Mouse (Mus musculus) heart, embryonic 11.5 days (tissue): ENCODE data around the gene BC035044. TPM values are rescaled to one million over a fixed set of nuclear protein-coding genes. Genes with fewer than 3 reads are reported as not detected.

Experiments
- ATAC-seq: fragments of 200-750 bp; cut with Nextera tagmentation; replicated peaks from 2 replicates; pipeline ENCODE4 v1.8.0; 2017; ENCODE audit warnings: moderate library complexity; ENCODE audit not compliant: insufficient number of reproducible peaks, low FRiP score, low TSS enrichment
- H3K27ac ChIP-seq: fragments of 300-500 bp; sonication (generic); 2 replicates; pipeline ENCODE4 v1.5.1; 2014; ENCODE audit warnings: mild to moderate bottlenecking, low read depth, low read length
- H3K27me3 ChIP-seq: fragments of 300-500 bp; sonication (generic); 2 replicates; pipeline ENCODE4 v1.6.1; 2014; ENCODE audit warnings: mild to moderate bottlenecking, low read length, mixed read lengths; ENCODE audit not compliant: control insufficient read depth, insufficient read depth
- H3K36me3 ChIP-seq: fragments of 300-500 bp; sonication (generic); 2 replicates; pipeline ENCODE4 v1.6.1; 2014; ENCODE audit warnings: mild to moderate bottlenecking, low read length, moderate library complexity, mixed read lengths; ENCODE audit not compliant: control insufficient read depth, insufficient read depth
- H3K4me1 ChIP-seq: fragments of 300-500 bp; sonication (generic); 2 replicates; pipeline ENCODE4 v1.6.1; 2014; ENCODE audit warnings: low read length; ENCODE audit not compliant: control insufficient read depth, insufficient read depth
- H3K4me2 ChIP-seq: fragments of 300-500 bp; sonication (generic); 2 replicates; pipeline ENCODE4 v1.6.1; 2014; ENCODE audit warnings: mild to moderate bottlenecking, moderate library complexity
- H3K4me3 ChIP-seq: fragments of 300-500 bp; sonication (generic); 2 replicates; pipeline ENCODE4 v1.5.1; 2014; ENCODE audit warnings: low read depth, low read length
- H3K9ac ChIP-seq: fragments of 300-500 bp; sonication (generic); 2 replicates; pipeline ENCODE4 v1.6.1; 2014; ENCODE audit warnings: mild to moderate bottlenecking, low read depth, low read length, moderate library complexity
- H3K9me3 ChIP-seq: fragments of 300-500 bp; sonication (generic); replicated peaks from 2 replicates; pipeline ENCODE4 v1.6.1; 2016; ENCODE audit warnings: low read length; ENCODE audit not compliant: control insufficient read depth
- WGBS: fragments of 180-500 bp; shearing (Covaris S2); extraction: QIAGEN DNeasy Blood & Tissue Kit; methylation state at CpG from one replicate; pipeline ENCODE4 v1.1.7; 2014; ENCODE audit not compliant: insufficient replicate concordance; 5-methylcytosine and 5-hydroxymethylcytosine counted together
- polyA plus RNA-seq: library from polyadenylated mRNA; unstranded; fragments of >200 nt; fragmentation: Nextera tagmentation; extraction: Ambion mirVana; gene quantifications from 2 replicates; pipeline ENCODE4 v1.2.1, GENCODE M21; 2014

Gene BC035044
- polyA plus RNA-seq, 1 experiment from 2014 or later = 0.69 TPM

- Histone ChIP-seq H3K4me3 (peak overlapping the region; percentile 85; the same call in 1 of the 2 replicates), H3K36me3 (no peaks in the 10 kb centered on the region), H3K9ac (no peak overlapping the region), H3K4me1 (peaks cover 3% of the 10 kb centered on the region; the same call in 1 of the 2 replicates), H3K9me3 (no peaks in the 10 kb centered on the region), H3K27me3 (no peaks in the 10 kb centered on the region), H3K27ac (no peak overlapping the region), H3K4me2 (peak overlapping the region; percentile 82)
- 63% methylated on average over 7 of the region's 7 CpGs for WGBS
- no peak for ATAC-seq
Observed at GRCm38 (mm10) chr6:128839921-128840320, 51.0 kb downstream of the BC035044 start.

GRCm38 (mm10) chr6:128839266-128839771, 51.6 kb downstream of the BC035044 start:
- peak overlapping the region; percentile 67; the same call in 1 of the 2 replicates for H3K9ac ChIP-seq
- peaks cover 3% of the 10 kb centered on the region; the same call in 1 of the 2 replicates for H3K4me1 ChIP-seq
- WGBS = under 1% methylated on average over 17 of the region's 17 CpGs
- no peaks in the 10 kb centered on the region for H3K27me3 ChIP-seq
- peak overlapping the region; percentile 85 for H3K4me3 ChIP-seq
- no peaks in the 10 kb centered on the region for H3K9me3 ChIP-seq
- peak overlapping the region; percentile 77 for H3K27ac ChIP-seq
- no peaks in the 10 kb centered on the region for H3K36me3 ChIP-seq
- peak; percentile 23; the same call in 1 of the 2 replicates for ATAC-seq
- peak overlapping the region; percentile 82 for H3K4me2 ChIP-seq

DNA sequence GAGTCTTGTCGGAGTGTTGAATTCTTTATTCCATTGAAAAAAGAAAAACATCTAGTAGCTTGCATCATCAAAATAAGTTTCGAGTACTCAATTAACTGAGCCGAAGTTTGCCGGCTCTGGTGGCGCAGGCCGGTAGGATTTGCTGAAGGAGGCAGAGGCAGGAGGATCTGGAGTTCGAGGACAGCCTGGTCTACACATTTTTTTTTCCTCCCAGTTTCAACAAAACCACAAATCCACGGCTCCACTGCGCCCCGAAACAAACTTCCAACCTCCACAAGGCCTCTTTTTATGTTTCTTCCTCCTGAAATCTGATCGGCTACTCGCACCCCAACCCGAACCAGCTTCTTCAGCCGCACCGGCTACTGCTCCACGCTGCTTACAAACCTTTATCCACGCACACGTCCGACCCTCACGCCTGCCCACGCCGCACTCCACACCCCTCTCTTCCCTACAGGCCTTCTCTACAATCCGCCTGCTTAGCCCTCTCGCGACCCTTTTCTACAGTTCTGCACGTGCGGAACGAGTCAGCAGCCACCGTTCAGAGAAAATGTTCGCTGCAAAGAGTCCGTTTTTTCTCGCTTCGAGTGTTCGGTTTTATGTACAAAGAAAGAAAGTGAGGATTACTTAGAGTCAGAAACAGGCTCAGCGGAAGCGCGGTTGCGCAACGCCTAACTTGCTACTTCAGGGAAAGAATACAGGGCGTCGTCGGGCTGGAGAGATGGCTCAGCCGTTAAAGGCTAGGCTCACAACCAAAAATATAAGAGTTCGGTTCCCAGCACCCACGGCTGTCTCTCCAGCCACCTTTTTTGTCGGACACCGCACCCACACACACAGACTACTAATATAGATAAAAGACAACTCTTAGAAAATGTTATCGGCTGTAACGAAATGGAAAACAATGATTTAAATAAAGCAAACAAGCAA, 52.3 kb downstream of the BC035044 start:
- Histone ChIP-seq H3K27ac (peak overlapping the region; percentile 89), H3K36me3 (no peaks in the 10 kb centered on the region), H3K9ac (peak overlapping the region; percentile 93), H3K4me2 (peak overlapping the region; percentile 82), H3K4me1 (peaks cover 3% of the 10 kb centered on the region; the same call in 1 of the 2 replicates), H3K4me3 (peak overlapping the region; percentile 85), H3K9me3 (no peaks in the 10 kb centered on the region), H3K27me3 (no peaks in the 10 kb centered on the region)
- under 1% methylated on average over 49 of the region's 49 CpGs for WGBS
- peak; percentile 74 for ATAC-seq

GRCm38 (mm10) chr6:128837454-128838341, 53.2 kb downstream of the BC035044 start:
- Histone ChIP-seq H3K9ac (peak overlapping the region; percentile 93), H3K27ac (no peak overlapping the region), H3K4me1 (peaks cover 3% of the 10 kb centered on the region; the same call in 1 of the 2 replicates), H3K9me3 (no peaks in the 10 kb centered on the region), H3K4me2 (peak overlapping the region; percentile 82), H3K27me3 (no peaks in the 10 kb centered on the region), H3K4me3 (peak overlapping the region; percentile 85), H3K36me3 (no peaks in the 10 kb centered on the region)
- ATAC-seq = peak; percentile 11; the same call in 1 of the 2 replicates
- WGBS = 1% methylated on average over 14 of the region's 14 CpGs

DNA sequence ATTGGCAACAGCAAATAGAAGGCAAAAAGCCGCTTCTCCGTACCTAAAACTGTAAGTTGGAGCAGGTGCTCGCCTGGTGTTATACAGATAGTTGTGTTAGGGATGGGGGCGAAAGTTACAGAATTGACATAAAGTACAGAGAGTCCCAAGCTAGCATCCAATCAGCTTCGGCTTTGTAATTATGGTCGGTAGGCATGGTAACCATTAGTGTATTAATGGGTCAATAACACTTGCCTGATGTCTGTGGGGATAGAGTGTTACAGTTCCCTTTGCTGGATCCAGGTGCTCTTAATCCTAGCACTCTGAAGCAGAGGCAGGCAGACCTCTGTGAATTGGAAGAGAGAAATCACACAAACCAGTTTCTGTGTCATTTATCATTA, 54.0 kb downstream of the BC035044 start:
- 83% methylated on average over 6 of the region's 6 CpGs for WGBS
- H3K27ac ChIP-seq = no peak overlapping the region

GRCm38 (mm10) chr6:128836191-128836954, 54.6 kb downstream of the BC035044 start:
- Histone ChIP-seq H3K27ac (no peak overlapping the region), H3K4me3 (no peak overlapping the region), H3K36me3 (no peaks in the 10 kb centered on the region), H3K9ac (no peak overlapping the region), H3K4me1 (peaks cover 3% of the 10 kb centered on the region; the same call in 1 of the 2 replicates), H3K9me3 (no peaks in the 10 kb centered on the region), H3K27me3 (no peaks in the 10 kb centered on the region), H3K4me2 (no peak overlapping the region)
- 82% methylated on average over 8 of the region's 8 CpGs for WGBS
- no peak for ATAC-seq

More for the DNA sequence above, 54.0 kb downstream of the BC035044 start:
- H3K9ac ChIP-seq = no peak overlapping the region
- peak overlapping the region; percentile 82 for H3K4me2 ChIP-seq
- no peaks in the 10 kb centered on the region for H3K9me3 ChIP-seq
- ATAC-seq = no peak
- H3K27me3 ChIP-seq = no peaks in the 10 kb centered on the region
- no peaks in the 10 kb centered on the region for H3K36me3 ChIP-seq
- H3K4me3 ChIP-seq = 0 out of 2 replicates have a peak overlapping the region, but pooled peaks have one; percentile 85
- H3K4me1 ChIP-seq = peaks cover 3% of the 10 kb centered on the region; the same call in 1 of the 2 replicates

- H3K27ac ChIP-seq = no peak overlapping the region
- no peaks in the 10 kb centered on the region for H3K36me3 ChIP-seq
- H3K27me3 ChIP-seq = no peaks in the 10 kb centered on the region
- WGBS = 68% methylated on average over 4 of the region's 4 CpGs
- no peak overlapping the region for H3K9ac ChIP-seq
- peaks cover 3% of the 10 kb centered on the region; the same call in 1 of the 2 replicates for H3K4me1 ChIP-seq
- no peaks in the 10 kb centered on the region for H3K9me3 ChIP-seq
- H3K4me2 ChIP-seq = no peak overlapping the region
- no peak overlapping the region for H3K4me3 ChIP-seq
- ATAC-seq = no peak
Observed at GRCm38 (mm10) chr6:128835571-128835970, 55.4 kb downstream of the BC035044 start.
